Mouse (Mus musculus) MEL (cell line): ENCODE results near the gene Tmem184a. TPM values are rescaled to one million over a fixed set of nuclear protein-coding genes. Genes with fewer than 3 reads are reported as not detected.

Source experiments
- DNase-seq: peaks from one replicate; pipeline ENCODE4 v3.0.0; 2011; ENCODE audit warnings: low read depth, low spot score
- H3K27ac ChIP-seq: 2 replicates; pipeline ENCODE4 v1.5.1; 2012; ENCODE audit warnings: low read depth, mild to moderate bottlenecking, control low read depth, low read length, moderate library complexity; ENCODE audit not compliant: control insufficient read depth
- H3K27me3 ChIP-seq, 2 experiments: fragments of 150-350 bp in 1 of 2; sonication (generic) in 1 of 2; 2 replicates each; pipeline ENCODE4 v1.6.1; 2012; ENCODE audit warnings: low read length in 2 of 2, mild to moderate bottlenecking in 2 of 2, improper control_type of control experiment in 1 of 2, moderate library complexity in 1 of 2; ENCODE audit not compliant: insufficient read depth in 2 of 2, control insufficient read depth in 1 of 2
- H3K36me3 ChIP-seq, 2 experiments: 2 replicates each; pipeline ENCODE4 v1.6.1; 2012 to 2014; ENCODE audit warnings: low read length in 2 of 2, improper control_type of control experiment in 1 of 2, inconsistent platforms in 1 of 2, mild to moderate bottlenecking in 1 of 2; ENCODE audit not compliant: insufficient read depth in 2 of 2, control insufficient read depth in 1 of 2
- H3K4me1 ChIP-seq, 2 experiments: fragments of 150-350 bp in 1 of 2; sonication (generic) in 1 of 2; 2 replicates each; pipeline ENCODE4 v1.6.1; 2012; ENCODE audit warnings: low read length in 2 of 2, improper control_type of control experiment in 1 of 2, mild to moderate bottlenecking in 1 of 2; ENCODE audit not compliant: insufficient read depth in 2 of 2, control insufficient read depth in 1 of 2
- H3K4me3 ChIP-seq, 2 experiments: fragments of 150-350 bp in 1 of 2; sonication (generic) in 1 of 2; 2 replicates each; pipeline ENCODE4 v1.5.1; 2012; ENCODE audit warnings: low read depth in 2 of 2, low read length in 2 of 2, mild to moderate bottlenecking in 2 of 2, moderate library complexity in 2 of 2, control low read depth in 1 of 2, improper control_type of control experiment in 1 of 2; ENCODE audit not compliant: control insufficient read depth in 1 of 2, insufficient read depth in 1 of 2
- H3K79me2 ChIP-seq: 2 replicates; pipeline ENCODE4 v1.6.1; 2012; ENCODE audit warnings: mild to moderate bottlenecking, low read length, moderate library complexity; ENCODE audit not compliant: control insufficient read depth, poor library complexity, insufficient read depth
- H3K9ac ChIP-seq: 2 replicates; pipeline ENCODE4 v1.6.1; 2012; ENCODE audit warnings: low read depth, mild to moderate bottlenecking, control low read depth, low read length, moderate library complexity; ENCODE audit not compliant: control insufficient read depth, poor library complexity, severe bottlenecking
- H3K9me3 ChIP-seq: fragments of 150-350 bp; sonication (generic); replicated peaks from 2 replicates; pipeline ENCODE4 v1.6.1; 2012; ENCODE audit warnings: mild to moderate bottlenecking, low read length, improper control_type of control experiment, moderate library complexity; ENCODE audit not compliant: insufficient read depth
- BHLHE40 ChIP-seq: IDR thresholded peaks from 2 replicates; pipeline ENCODE4 v1.6.1; 2012; ENCODE audit warnings: low read depth, mild to moderate bottlenecking, inconsistent platforms, low read length, improper control_type of control experiment, borderline replicate concordance
- CHD1 ChIP-seq: IDR thresholded peaks from 2 replicates; pipeline ENCODE4 v1.6.1; 2012; ENCODE audit warnings: low read depth, mild to moderate bottlenecking, inconsistent platforms, low read length, improper control_type of control experiment
- CHD2 ChIP-seq: IDR thresholded peaks from 2 replicates; pipeline ENCODE4 v1.6.1; 2011; ENCODE audit warnings: low read length, improper control_type of control experiment
- CTCF ChIP-seq, 3 experiments: IDR thresholded peaks in 2 of 3; conservative IDR thresholded peaks in 1 of 3; 2 replicates each; pipeline ENCODE4 v1.5.1; 2011 to 2012; ENCODE audit warnings: low read length in 3 of 3, low read depth in 2 of 3, mild to moderate bottlenecking in 2 of 3, improper control_type of control experiment in 1 of 3, inconsistent platforms in 1 of 3, mixed read lengths in 1 of 3, moderate library complexity in 1 of 3; ENCODE audit not compliant: control insufficient read depth in 1 of 3, insufficient read depth in 1 of 3, poor library complexity in 1 of 3, severe bottlenecking in 1 of 3
- ETS1 ChIP-seq: IDR thresholded peaks from 2 replicates; pipeline ENCODE4 v1.6.1; 2012; ENCODE audit warnings: low read depth, mild to moderate bottlenecking, inconsistent platforms, low read length, improper control_type of control experiment, moderate library complexity
- GABPA ChIP-seq: IDR thresholded peaks from 2 replicates; pipeline ENCODE4 v1.6.1; 2012; ENCODE audit warnings: low read depth, mild to moderate bottlenecking, inconsistent platforms, low read length, improper control_type of control experiment, moderate library complexity
- MAFK ChIP-seq: IDR thresholded peaks from 2 replicates; pipeline ENCODE4 v1.6.1; 2011; ENCODE audit warnings: low read depth, mild to moderate bottlenecking, low read length, improper control_type of control experiment, borderline replicate concordance
- MAX ChIP-seq: IDR thresholded peaks from 2 replicates; pipeline ENCODE4 v1.6.1; 2011; ENCODE audit warnings: low read length, improper control_type of control experiment
- MAZ ChIP-seq: IDR thresholded peaks from 2 replicates; pipeline ENCODE4 v1.6.1; 2012; ENCODE audit warnings: low read depth, mild to moderate bottlenecking, inconsistent platforms, low read length, improper control_type of control experiment
- MXI1 ChIP-seq: IDR thresholded peaks from 2 replicates; pipeline ENCODE4 v1.6.1; 2011; ENCODE audit warnings: mild to moderate bottlenecking, low read depth, low read length, improper control_type of control experiment
- MYB ChIP-seq: IDR thresholded peaks from 2 replicates; pipeline ENCODE4 v1.6.1; 2011; ENCODE audit warnings: mild to moderate bottlenecking, low read depth, low read length, improper control_type of control experiment
- NRF1 ChIP-seq: IDR thresholded peaks from 2 replicates; pipeline ENCODE4 v1.6.1; 2014; ENCODE audit warnings: low read depth, mild to moderate bottlenecking, inconsistent platforms, low read length, improper control_type of control experiment, moderate library complexity; ENCODE audit not compliant: poor library complexity, insufficient read depth, severe bottlenecking
- POLR2A ChIP-seq, 2 experiments: IDR thresholded peaks; 2 replicates each; pipeline ENCODE4 v1.6.1; 2011 to 2012; ENCODE audit warnings: low read length in 2 of 2, mild to moderate bottlenecking in 2 of 2, control low read depth in 1 of 2, improper control_type of control experiment in 1 of 2, low read depth in 1 of 2, moderate library complexity in 1 of 2; ENCODE audit not compliant: control insufficient read depth in 1 of 2, insufficient read depth in 1 of 2, poor library complexity in 1 of 2
- POLR2AphosphoS2 ChIP-seq: IDR thresholded peaks from 2 replicates; pipeline ENCODE4 v1.6.1; 2011; ENCODE audit warnings: low read length, improper control_type of control experiment
- POLR2AphosphoS5 ChIP-seq: IDR thresholded peaks from 2 replicates; pipeline ENCODE4 v1.6.1; 2012; ENCODE audit warnings: low read depth, borderline replicate concordance, mild to moderate bottlenecking, inconsistent platforms, low read length, moderate library complexity, mixed read lengths
- RCOR1 ChIP-seq: IDR thresholded peaks from 2 replicates; pipeline ENCODE4 v1.6.1; 2012; ENCODE audit warnings: low read depth, mild to moderate bottlenecking, inconsistent platforms, low read length, improper control_type of control experiment
- SIN3A ChIP-seq: IDR thresholded peaks from 2 replicates; pipeline ENCODE4 v1.6.1; 2012; ENCODE audit warnings: low read length, improper control_type of control experiment, inconsistent platforms
- SMC3 ChIP-seq: IDR thresholded peaks from 2 replicates; pipeline ENCODE4 v1.6.1; 2011; ENCODE audit warnings: low read depth, low read length, improper control_type of control experiment
- TAL1 ChIP-seq: IDR thresholded peaks from 2 replicates; pipeline ENCODE4 v1.6.1; 2012; ENCODE audit warnings: mild to moderate bottlenecking, inconsistent platforms, low read length, moderate library complexity, mixed read lengths
- TCF12 ChIP-seq: IDR thresholded peaks from 2 replicates; pipeline ENCODE4 v1.6.1; 2014; ENCODE audit warnings: low read depth, mild to moderate bottlenecking, inconsistent platforms, low read length, improper control_type of control experiment, moderate library complexity
- UBTF ChIP-seq: IDR thresholded peaks from 2 replicates; pipeline ENCODE4 v1.6.1; 2012; ENCODE audit warnings: low read depth, mild to moderate bottlenecking, inconsistent platforms, low read length, improper control_type of control experiment, moderate library complexity, borderline replicate concordance; ENCODE audit not compliant: insufficient read depth
- USF1 ChIP-seq: IDR thresholded peaks from 2 replicates; pipeline ENCODE4 v1.6.1; 2014; ENCODE audit warnings: low read depth, mild to moderate bottlenecking, inconsistent platforms, low read length, improper control_type of control experiment, moderate library complexity
- polyA plus RNA-seq, 2 experiments: library from polyadenylated mRNA; stranded (reverse) in 1 of 2; unstranded in 1 of 2; fragments of >175 nt in 1 of 2; fragments of >200 nt in 1 of 2; gene quantifications; 2 replicates each; pipeline versions ENCODE4 v1.2.1 to v1.2.4; 2012; ENCODE audit warnings: low replicate concordance in 2 of 2, low read depth in 1 of 2; ENCODE audit not compliant: insufficient read length in 2 of 2, insufficient read depth in 1 of 2, missing spikeins in 1 of 2
- total RNA-seq: library from RNA; depleted of rRNA; stranded (reverse); fragments of 300-350 nt; gene quantifications from 2 replicates; pipeline ENCODE4 v1.2.3, GENCODE M21; 2012

The Tmem184a gene
- total and polyA plus RNA-seq, 3 experiments: 0.10 to 0.27 TPM; not detected in 1

GRCm38 (mm10) chr5:139860328-139861104 lies 40.8 kb upstream of the Tmem184a start (continued):
- no peak for TF ChIP-seq RCOR1
- no peak for TF ChIP-seq POLR2AphosphoS2

- no peaks in the 10 kb centered on the region for H3K79me2 ChIP-seq
Observed at GRCm38 (mm10) chr5:139849626-139850320, 30.1 kb upstream of the Tmem184a start.

GRCm38 (mm10) chr5:139839142-139839541 lies 19.4 kb upstream of the Tmem184a start:
- TF ChIP-seq UBTF (no peak), TAL1 (no peak), MXI1 (no peak), BHLHE40 (no peak)
- no peak for DNase-seq
- Histone ChIP-seq H3K4me1 (no peaks in the 10 kb centered on the region), H3K9me3 (no peaks in the 10 kb centered on the region), H3K27ac (no peak overlapping the region), H3K9ac (no peak overlapping the region), H3K27me3 (no peaks in the 10 kb centered on the region), H3K79me2 (no peaks in the 10 kb centered on the region), H3K36me3 (no peaks in the 10 kb centered on the region), H3K4me3 (no peak overlapping the region)

More at GRCm38 (mm10) chr5:139849626-139850320, 30.1 kb upstream of the Tmem184a start:
- H3K4me1 ChIP-seq: peaks cover 0 to 9% of the 10 kb centered on the region in 2 experiments; a peak in 2 of 4 replicates
- H3K27me3 ChIP-seq: no peaks in the 10 kb centered on the region
- H3K27ac ChIP-seq: no peak overlapping the region
- H3K9ac ChIP-seq: no peak overlapping the region
- H3K36me3 ChIP-seq: peaks cover 0 to 6% of the 10 kb centered on the region in 2 experiments; a peak in 2 of 4 replicates
- no peaks in the 10 kb centered on the region for H3K9me3 ChIP-seq
- TF ChIP-seq MAFK: no peak
- no peak for TF ChIP-seq MAX
- TF ChIP-seq SMC3: no peak
- TF ChIP-seq GABPA: no peak
- TF ChIP-seq MYB: no peak
- TF ChIP-seq NRF1: no peak
- no peak for TF ChIP-seq CHD1
- TF ChIP-seq POLR2AphosphoS5: no peak
- TF ChIP-seq CHD2: no peak
- TF ChIP-seq POLR2AphosphoS2: no peak
- TF ChIP-seq POLR2A (IDR thresholded peaks at IDR 0.05; ENCODE audit: control insufficient read depth in 1 of 2, insufficient read depth in 1 of 2, low read depth in 1 of 2, low read length in 2 of 2, poor library complexity in 1 of 2): no peak
- no peak for TF ChIP-seq USF1
- no peak for TF ChIP-seq SIN3A
- TF ChIP-seq ETS1: no peak
- TF ChIP-seq BHLHE40: no peak
- no peak for TF ChIP-seq MAZ
- no peak for TF ChIP-seq CTCF (IDR thresholded peaks at IDR 0.05 in 2 of 3, conservative IDR thresholded peaks at IDR 0.05 in 1 of 3; ENCODE audit: control insufficient read depth in 1 of 3, insufficient read depth in 1 of 3, low read depth in 2 of 3, low read length in 3 of 3, poor library complexity in 1 of 3, severe bottlenecking in 1 of 3)
- TF ChIP-seq TCF12: no peak
- DNase-seq: no peak
- H3K4me3 ChIP-seq: no peak overlapping the region
